Mouse (Mus musculus): ENCODE results near the gene Ecm2. TPM values are rescaled to one million over a fixed set of nuclear protein-coding genes. Genes with fewer than 3 reads are reported as not detected.
A peak's percentile ranks its signal among the peaks of the same experiment; 100 is the strongest.

The Ecm2 gene
- polyA plus RNA-seq, 1 experiment from 2014 or later = 1.1 TPM

DNA sequence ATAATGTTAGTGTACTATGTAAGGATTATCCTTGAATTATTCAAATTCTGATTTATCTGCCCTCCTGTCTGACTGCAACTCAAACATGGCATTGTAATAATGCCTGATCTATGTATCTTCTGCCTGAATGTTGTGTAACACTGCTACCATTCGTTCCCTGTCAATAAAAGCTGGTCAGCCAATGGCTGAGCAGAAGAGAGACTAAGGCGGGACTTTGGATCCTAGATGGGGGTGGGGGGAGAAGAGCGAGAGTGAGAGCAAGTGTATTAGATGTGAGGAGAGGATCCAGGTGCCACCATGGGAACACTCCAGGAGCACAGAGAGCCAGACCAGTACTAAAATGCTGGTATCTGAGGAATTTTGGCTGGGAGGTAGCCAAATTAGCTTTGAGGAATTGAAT, 65.8 kb downstream of the Ecm2 start:
- H3K27ac ChIP-seq (ENCODE audit: low read depth, low read length) = no peak overlapping the region
- no peak overlapping the region for H3K4me2 ChIP-seq (replicated peaks; ENCODE audit: low read depth)
- TF ChIP-seq CTCF (IDR thresholded peaks at IDR 0.05; ENCODE audit: low read depth) = no peak
- no peaks in the 10 kb centered on the region for H3K9me3 ChIP-seq (ENCODE audit: control insufficient read depth)
- H3K4me1 ChIP-seq (replicated peaks; ENCODE audit: control insufficient read depth, insufficient read depth, low read length) = 0 out of 2 replicates have a peak, but pooled peaks cover 2% of the 10 kb centered on the region
- no peak overlapping the region for H3K9ac ChIP-seq (ENCODE audit: low read depth, low read length)
- no peaks in the 10 kb centered on the region for H3K36me3 ChIP-seq (ENCODE audit: control insufficient read depth, insufficient read depth)
- no peak overlapping the region for H3K4me3 ChIP-seq (ENCODE audit: low read depth, low read length)
- 68% methylated on average over 3 of the region's 3 CpGs for WGBS
- ATAC-seq = no peak
- no peaks in the 10 kb centered on the region for H3K27me3 ChIP-seq (replicated peaks; ENCODE audit: control insufficient read depth, insufficient read depth, low read length)

DNA sequence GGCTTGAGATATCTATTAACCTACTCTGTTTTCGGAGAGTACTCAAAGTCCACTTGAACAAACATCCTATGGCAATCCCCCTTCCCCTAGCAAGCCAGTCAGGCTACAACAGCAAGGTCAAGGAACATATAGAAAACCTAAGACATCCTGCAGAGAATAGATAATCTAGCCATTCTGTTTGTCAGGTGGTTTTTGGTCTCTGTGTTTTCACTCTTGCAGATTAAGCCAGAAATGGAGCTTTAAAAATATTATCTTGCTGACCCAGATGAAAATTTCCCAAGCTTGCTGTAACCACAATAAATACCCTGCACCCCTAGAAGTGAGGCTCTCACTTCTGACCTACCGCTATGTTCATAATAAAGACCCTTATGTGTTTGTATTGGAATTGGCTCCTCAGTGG, 66.8 kb downstream of the Ecm2 start:
- no peaks in the 10 kb centered on the region for H3K9me3 ChIP-seq (ENCODE audit: control insufficient read depth)
- no peak overlapping the region for H3K4me2 ChIP-seq (replicated peaks; ENCODE audit: low read depth)
- 0 out of 2 replicates have a peak, but pooled peaks cover 2% of the 10 kb centered on the region for H3K4me1 ChIP-seq (replicated peaks; ENCODE audit: control insufficient read depth, insufficient read depth, low read length)
- no peak overlapping the region for H3K4me3 ChIP-seq (ENCODE audit: low read depth, low read length)
- TF ChIP-seq CTCF (IDR thresholded peaks at IDR 0.05; ENCODE audit: low read depth) = no peak
- H3K9ac ChIP-seq (ENCODE audit: low read depth, low read length) = no peak overlapping the region
- H3K27me3 ChIP-seq (replicated peaks; ENCODE audit: control insufficient read depth, insufficient read depth, low read length) = no peaks in the 10 kb centered on the region
- no peaks in the 10 kb centered on the region for H3K36me3 ChIP-seq (ENCODE audit: control insufficient read depth, insufficient read depth)
- no peak for ATAC-seq
- 72% methylated on average over 2 of the region's 2 CpGs for WGBS
- H3K27ac ChIP-seq (ENCODE audit: low read depth, low read length) = no peak overlapping the region

DNA sequence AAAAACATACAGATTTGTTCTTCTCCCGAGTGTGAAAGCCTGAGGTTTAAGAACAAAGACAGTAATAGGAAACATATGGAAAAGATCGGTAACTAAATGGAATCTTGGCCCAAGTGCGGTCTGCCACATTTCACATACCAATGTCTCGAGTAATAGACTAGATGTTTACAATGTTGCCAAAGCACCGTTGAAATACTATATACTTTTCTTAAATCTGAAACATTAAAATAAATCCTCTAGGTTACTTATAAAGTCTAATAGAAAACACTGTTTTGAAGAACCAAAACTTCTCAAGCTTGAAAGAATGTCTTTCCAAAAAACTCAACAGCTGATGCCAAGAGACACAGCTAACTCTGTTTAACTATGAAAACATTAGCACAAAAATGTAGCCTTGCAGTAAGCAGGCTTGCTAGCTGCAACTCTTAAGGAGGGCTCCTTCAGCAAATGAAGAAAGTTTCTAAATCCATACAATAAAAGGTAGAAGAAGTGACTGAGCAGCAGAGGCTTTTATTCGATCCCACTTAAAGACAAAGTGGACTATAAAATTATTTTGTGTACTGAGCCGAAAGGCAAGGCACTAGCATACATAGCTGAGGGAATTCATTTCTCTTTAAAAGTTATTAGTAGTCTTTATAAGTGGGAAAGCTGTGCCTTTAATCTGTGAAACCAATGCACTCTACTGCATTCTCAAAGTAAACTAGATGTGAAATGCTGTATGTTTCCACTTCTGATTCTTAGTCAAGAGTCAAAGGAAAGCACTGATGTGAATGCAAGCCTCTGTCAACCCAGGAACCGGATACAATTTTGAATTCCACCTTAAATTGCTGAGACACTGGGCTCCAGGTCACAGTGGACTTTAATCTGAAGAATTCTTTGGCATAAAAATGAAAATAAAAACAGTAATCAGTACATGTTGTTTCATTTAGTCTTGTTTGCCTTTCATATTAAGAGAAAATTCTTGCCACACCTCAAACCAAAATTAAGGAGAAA, 77.2 kb downstream of the Ecm2 start, which contains the start of gene Omd:
Omd (plus strand) TSS at position 922 of the 990 bp plus-strand sequence.
- H3K9me3 ChIP-seq (ENCODE audit: control insufficient read depth) = no peaks in the 10 kb centered on the region
- no peaks in the 10 kb centered on the region for H3K27me3 ChIP-seq (replicated peaks; ENCODE audit: control insufficient read depth, insufficient read depth, low read length)
- no peak for TF ChIP-seq CTCF (IDR thresholded peaks at IDR 0.05; ENCODE audit: low read depth)
- 61% methylated on average over 8 of the region's 8 CpGs for WGBS
- ATAC-seq = no peak
- no peaks in the 10 kb centered on the region for H3K4me1 ChIP-seq (replicated peaks; ENCODE audit: control insufficient read depth, insufficient read depth, low read length)
- no peak within 1 kb of the TSS for H3K4me3 ChIP-seq (ENCODE audit: low read depth, low read length)
- peak within 1 kb of the TSS; percentile 1; the same call in 1 of the 2 replicates for H3K27ac ChIP-seq (ENCODE audit: low read depth, low read length)
- H3K36me3 ChIP-seq (ENCODE audit: control insufficient read depth, insufficient read depth) = no peaks in the 10 kb centered on the region
- no peak within 1 kb of the TSS for H3K4me2 ChIP-seq (replicated peaks; ENCODE audit: low read depth)
- no peak within 1 kb of the TSS for H3K9ac ChIP-seq (ENCODE audit: low read depth, low read length)

Other genes starting within 250 kb of the Ecm2 start
- 0.60 and 0.61 TPM in 2 replicates for gene Fgd3, start 184.5 kb upstream of the Ecm2 start, polyA plus RNA-seq (2015; fragmentation: Nextera tagmentation; extraction: Ambion mirVana)
- 8.9 and 9.3 TPM in 2 replicates for gene Bicd2, start 163.2 kb upstream of the Ecm2 start, polyA plus RNA-seq (2015; fragmentation: Nextera tagmentation; extraction: Ambion mirVana)
- gene Ippk, start 83.6 kb upstream of the Ecm2 start, polyA plus RNA-seq (2015; fragmentation: Nextera tagmentation; extraction: Ambion mirVana) = 10.4 and 11.5 TPM in 2 replicates
- gene Tes3-ps, start 11.5 kb upstream of the Ecm2 start, polyA plus RNA-seq (2015; fragmentation: Nextera tagmentation; extraction: Ambion mirVana) = 0.55 and 0.57 TPM in 2 replicates
- 45.9 and 46.8 TPM in 2 replicates for gene Aspn, start 39.6 kb downstream of the Ecm2 start, polyA plus RNA-seq (2015; fragmentation: Nextera tagmentation; extraction: Ambion mirVana)
- 0.22 and 0.33 TPM in 2 replicates for gene Omd, start 77.7 kb downstream of the Ecm2 start, polyA plus RNA-seq (2015; fragmentation: Nextera tagmentation; extraction: Ambion mirVana)
- 68.3 and 70.6 TPM in 2 replicates for gene Ogn, start 103.2 kb downstream of the Ecm2 start, polyA plus RNA-seq (2015; fragmentation: Nextera tagmentation; extraction: Ambion mirVana)
- gene Cenpp, start 148.0 kb downstream of the Ecm2 start, polyA plus RNA-seq (2015; fragmentation: Nextera tagmentation; extraction: Ambion mirVana) = 10.4 and 12.1 TPM in 2 replicates
- gene Nol8, start 148.3 kb downstream of the Ecm2 start, polyA plus RNA-seq (2015; fragmentation: Nextera tagmentation; extraction: Ambion mirVana) = 9.7 and 12.7 TPM in 2 replicates
- gene Iars, start 177.3 kb downstream of the Ecm2 start, polyA plus RNA-seq (2015; fragmentation: Nextera tagmentation; extraction: Ambion mirVana) = 13.7 and 16.1 TPM in 2 replicates

All from intestine, postnatal 0 days (tissue).